Mouse (Mus musculus) layer of hippocampus, postnatal 10 days (tissue): ENCODE results near the gene Btbd10. TPM values are rescaled to one million over a fixed set of nuclear protein-coding genes. Genes with fewer than 3 reads are reported as not detected.

Experiments
- DNase-seq, 2 experiments: peaks; one replicate each; pipeline ENCODE4 v3.0.0; 2021; ENCODE audit warnings: low spot score in 2 of 2
- long read RNA-seq: library from polyadenylated mRNA; stranded (forward); transcript quantifications from one replicate; pipeline ENCODE4 v2.0.0, GENCODE M21; 2023
- total RNA-seq, 2 experiments: library from RNA; stranded (reverse); gene quantifications; 2 replicates each; pipeline ENCODE4 v1.2.3; 2021

The Btbd10 gene
- total RNA-seq, result 10 to 100 TPM; 62.6 to 69.4 TPM
- long read RNA-seq, transcript Btbd10-202 (8 exons, 2,384 nt), result minor isoform, 12 of 82 reads
- long read RNA-seq, transcript Btbd10-203 (9 exons, 2,394 nt), result minor isoform, 13 of 82 reads
- long read RNA-seq, transcript Btbd10-201 (11 exons, 2,581 nt), result major isoform, 34 of 82 reads
- long read RNA-seq, partial matches to known transcripts, result 6 of 82 reads
- long read RNA-seq, other reads (novel, unspliced or antisense), result 17 of 82 reads

DNA sequence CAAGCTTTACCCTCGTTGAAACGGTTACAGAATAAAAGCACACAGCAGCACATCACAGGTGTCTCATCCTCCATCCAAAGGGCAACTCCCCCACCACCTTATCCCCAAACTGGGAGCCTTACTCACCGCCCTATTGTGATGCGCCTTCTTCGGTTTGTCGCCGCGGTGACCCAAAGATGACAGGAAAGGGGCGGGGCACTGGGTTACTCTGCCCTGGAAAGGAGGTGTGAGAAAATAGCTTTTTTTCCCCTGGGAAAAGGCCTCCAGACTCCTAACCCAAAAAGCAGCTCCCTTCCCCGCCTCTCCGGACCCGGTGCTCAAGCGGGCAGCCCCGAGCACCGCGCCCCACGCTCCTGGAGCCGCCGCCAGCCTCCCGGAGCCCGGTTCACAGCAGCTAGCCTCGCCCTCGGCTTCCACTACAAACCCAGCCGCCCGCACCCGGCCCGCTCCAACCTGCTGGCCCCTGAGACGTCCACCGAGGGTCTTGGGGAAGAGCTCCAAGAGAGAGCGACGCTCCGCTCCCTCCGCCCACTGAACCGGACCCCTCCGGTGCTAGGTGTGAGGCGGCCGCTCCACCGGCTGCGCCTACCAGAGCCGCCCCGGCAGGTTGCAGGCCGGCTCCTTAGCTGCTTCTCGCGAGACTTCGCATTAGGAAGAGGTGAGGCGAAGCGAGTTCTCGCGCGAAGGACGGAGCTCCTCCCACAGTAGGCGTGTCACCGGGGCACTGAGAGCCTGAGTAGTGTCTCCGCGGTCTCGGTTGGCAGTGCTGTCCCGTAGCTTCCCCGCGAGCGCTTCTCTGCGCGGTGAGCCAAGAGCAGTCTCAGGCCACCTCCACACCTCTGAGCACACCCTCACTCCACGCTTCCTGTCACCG lies at the start of gene Btbd10:
Gene Btbd10, minus strand, starts transcription at position 647 of the 874 bp plus-strand sequence.
- peak; percentile 96 to 98 for DNase-seq

DNA sequence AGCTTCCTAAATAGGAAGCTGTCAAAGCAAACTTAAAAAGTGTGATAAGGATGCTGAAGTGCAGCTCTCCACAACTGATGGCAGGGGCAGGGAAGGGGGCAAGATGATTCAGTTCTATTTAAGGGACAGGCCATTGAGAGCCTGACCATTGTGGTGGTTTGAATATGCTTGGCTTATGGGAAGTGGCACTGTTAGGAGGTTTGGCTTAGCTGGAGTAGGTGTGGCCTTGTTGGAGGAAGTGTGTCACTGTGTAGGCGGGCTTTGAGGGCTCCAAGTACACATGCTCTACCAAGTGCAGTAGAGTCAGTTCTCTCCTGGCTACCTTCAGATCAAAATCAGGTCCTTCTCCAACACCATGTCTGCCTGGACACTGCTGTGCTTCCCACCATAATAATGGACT lies 47.3 kb upstream of the Btbd10 start:
- no peak for DNase-seq

DNA sequence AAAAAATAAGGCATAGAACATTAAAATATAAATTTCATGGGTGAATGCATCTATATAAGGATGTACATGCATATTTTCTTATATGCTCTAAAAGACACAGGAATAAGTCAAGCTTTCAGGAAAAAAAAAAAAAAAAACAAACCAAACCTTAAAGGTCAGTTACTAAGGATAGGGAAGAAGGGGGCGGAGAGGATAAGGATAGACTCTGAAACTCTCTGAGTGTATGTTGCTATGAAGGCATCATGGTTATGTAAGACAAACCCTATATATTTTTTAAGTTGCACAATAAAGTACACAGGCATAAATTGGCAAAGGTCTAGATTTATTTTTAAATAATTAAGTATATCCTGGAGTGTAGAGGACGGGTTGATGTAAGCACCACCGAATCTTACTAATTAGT lies 46.1 kb upstream of the Btbd10 start:
- DNase-seq, result no peak

DNA sequence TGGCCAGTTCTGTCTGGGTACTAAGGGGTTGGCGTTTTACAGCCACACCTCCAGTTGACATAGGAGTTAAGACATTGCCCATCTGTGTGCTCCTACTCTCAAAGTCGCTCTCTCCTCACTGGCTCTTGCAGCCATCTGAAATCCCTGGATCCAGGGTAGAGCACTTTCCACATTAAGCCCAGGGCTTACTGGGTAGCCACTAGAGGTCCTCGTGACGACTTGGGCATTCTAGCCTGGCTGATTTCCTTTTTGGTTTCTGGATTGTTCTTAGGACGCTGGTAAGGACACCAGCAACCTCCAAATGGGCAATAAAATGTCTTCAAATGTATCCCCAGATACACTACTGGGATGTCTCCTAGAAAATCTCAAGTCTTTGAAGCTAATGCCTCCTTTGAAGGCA lies 39.5 kb upstream of the Btbd10 start:
- no peak for DNase-seq

DNA sequence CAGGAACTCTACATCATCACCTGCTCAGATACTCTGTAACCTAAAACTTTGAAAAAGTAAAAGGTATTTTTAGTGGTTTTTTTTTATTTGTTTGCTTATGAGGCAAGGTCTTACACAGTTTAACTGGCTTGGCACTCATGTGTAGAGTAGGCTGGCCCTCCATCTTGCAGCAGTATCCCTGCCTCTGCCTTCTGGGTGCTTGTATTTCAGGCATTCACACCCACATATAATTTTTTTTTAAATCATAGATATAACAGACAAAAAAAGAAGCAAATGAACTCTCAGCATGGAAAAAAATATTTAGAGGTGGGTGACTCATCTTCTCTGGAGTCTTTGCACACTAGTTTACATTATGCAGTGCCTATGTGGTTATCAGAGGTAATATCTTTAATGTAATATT lies 28.9 kb upstream of the Btbd10 start:
- no peak for DNase-seq

DNA sequence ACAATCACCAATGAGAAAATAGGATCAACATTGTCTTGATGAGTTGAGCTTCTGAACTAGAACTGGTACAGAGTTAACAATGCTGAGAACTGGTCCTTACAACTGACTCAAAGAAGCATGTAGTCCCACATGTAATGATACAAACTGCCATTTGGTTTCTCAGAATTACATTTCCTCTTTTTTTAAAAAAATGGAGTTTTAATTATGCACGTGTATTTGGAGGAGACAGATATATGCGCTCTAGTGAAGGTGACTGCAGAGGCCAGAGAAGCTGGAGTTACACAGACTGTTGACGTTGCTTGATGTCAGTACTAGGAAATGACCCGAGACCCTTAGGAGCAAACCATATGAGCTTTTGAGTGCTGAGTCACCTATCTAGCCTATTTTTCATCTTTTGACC lies 27.5 kb upstream of the Btbd10 start:
- no peak for DNase-seq

DNA sequence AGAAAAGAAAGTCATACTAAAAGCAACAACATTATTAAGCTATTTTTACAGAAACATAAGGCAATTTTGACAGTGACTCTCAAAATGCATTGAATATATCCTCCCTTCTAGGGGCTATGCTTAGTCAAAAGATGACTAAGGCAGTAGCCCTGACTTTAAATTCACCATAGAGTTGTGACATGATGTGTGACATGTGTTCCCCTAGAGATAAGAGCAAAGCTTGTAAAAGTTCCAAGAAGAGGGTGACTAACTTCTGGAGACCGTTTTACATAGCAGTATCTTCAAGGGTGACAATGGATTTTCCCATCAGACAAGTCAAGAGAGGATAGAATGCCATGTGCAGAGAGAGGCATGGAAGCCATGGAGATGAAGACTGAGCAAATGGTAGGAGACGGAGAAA lies 22.4 kb upstream of the Btbd10 start:
- DNase-seq, result no peak

DNA sequence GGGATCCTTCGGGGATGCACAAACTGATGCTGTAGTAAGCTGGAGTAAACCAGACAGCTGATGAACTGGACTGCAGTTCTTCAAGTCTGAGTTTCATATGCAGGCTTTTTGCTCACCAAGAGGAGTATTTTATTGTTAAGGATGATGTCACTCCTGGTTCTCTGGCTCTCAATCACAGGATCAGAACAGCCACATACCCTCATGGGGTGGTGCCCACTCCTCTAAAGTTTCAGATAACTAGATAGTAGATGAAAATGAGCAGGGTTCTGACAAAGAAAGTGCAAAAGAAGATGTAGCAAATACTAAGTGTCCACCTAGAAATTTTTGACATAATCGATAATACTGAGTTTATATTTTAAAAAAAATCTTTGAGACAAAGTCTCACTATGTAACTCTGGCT lies 19.3 kb upstream of the Btbd10 start, which contains the start of gene Pth:
Gene Pth, minus strand, starts transcription at position 101 of the 400 bp plus-strand sequence.
- DNase-seq, result no peak

DNA sequence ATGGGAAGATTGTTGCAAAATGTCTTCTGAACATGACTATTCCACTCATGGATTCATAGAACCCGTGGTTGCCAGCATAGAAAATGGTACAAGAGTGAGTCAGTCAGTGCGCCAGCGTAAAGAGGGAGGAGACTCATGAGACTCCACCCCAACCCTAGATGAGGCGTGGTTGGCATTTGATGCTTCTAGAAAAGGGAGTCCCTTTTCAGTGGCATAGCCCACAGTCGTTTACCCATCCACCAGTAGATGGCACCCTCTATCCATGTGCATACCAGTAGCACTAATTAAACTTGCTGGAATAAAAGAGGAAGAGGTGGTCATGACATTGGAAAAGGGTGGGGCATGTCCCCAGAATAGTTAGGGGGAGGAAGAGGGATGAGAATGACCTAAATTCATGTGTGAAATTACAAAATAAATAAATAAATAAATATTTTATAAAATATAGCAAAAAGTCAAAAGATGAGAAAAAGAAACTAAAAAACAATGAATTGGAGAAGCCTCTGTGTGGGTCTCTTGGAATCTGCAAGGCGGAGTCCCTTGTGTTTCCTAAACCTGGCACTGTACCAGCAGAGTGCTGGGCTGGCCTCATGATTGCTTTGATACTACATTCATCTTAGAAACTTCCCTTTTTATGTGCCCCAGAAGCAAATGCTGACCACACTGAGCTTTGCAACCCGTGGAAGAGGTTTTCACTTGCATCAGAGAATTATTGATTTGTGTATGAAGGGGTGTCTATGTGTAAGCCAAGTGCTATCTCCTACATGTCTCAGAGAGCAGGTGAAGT lies 8.9 kb upstream of the Btbd10 start:
- DNase-seq, result peak; percentile 58 to 62

DNA sequence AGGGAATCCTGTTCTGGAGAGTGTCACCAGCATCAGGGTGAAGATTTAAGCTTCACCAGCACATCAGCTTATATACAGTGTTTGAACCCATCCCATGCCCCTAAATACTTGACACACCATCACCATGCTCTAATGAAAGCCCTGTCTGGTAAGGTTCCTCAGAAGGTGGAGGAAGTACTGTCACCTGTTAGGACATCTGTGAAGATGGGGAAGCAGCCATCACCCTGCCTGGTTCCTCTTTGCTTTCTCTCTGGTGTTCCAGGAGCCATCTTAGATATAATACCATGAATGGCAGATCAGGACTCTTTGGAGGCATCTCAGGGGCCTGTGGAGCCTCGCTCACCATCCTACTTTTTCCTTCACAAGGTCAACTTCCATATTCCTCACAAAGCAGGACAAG lies 3.5 kb upstream of the Btbd10 start:
- no peak for DNase-seq

DNA sequence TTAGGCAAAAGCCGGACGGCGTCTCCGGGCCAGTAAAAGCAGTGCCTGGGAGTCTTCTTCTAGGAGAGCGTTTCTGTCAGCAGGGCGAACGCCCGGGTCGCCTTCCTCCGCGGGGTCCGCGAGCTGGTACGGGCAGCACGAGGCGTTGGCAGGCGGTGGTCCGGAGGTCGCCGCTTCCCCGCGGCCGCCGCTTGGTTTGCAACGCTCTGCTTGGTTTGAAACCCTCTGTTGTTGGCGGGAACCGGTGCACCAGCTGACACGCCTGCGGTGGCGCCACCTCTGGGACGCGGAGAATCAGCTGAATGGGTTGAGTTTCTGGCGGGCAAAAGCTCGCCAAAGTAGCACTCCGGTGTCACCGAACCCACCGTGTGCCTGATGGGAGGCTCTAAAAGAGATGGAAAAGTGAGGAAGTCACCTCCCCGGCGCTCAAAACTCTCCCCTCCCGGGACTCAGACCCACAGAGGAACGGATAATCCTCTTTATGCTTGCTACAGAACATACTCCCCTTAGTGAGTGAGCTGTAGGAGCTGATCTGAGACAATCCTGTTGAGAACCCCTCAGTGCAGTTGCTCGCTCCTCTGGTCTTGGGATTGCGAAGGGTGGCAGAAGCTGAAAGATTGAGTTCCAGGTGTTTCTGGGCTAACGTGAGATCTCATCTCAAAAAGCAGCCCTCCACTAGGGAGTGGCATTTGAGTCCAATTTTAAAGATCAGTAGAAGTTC lies 588 bp upstream of the Btbd10 start:
- DNase-seq, result peak; percentile 73 to 83

DNA sequence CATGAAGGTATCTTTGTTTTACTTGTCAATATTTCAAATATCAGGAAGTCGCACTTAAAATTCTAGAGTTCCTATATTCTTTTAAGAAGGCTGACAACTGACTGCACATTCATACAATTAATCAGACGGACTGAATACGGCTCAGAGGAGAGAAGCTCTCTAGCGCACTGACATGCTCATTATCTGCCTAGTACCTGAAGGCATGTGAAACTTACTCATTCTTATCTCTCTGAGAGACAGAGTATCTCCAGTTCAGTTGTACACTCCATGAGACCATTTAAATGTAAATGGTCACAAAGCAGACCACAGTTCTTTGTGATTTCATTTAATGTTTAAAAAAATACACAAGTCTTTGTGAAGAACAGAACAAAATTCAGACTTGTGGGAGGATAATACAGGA lies 1.8 kb downstream of the Btbd10 start:
- no peak for DNase-seq

DNA sequence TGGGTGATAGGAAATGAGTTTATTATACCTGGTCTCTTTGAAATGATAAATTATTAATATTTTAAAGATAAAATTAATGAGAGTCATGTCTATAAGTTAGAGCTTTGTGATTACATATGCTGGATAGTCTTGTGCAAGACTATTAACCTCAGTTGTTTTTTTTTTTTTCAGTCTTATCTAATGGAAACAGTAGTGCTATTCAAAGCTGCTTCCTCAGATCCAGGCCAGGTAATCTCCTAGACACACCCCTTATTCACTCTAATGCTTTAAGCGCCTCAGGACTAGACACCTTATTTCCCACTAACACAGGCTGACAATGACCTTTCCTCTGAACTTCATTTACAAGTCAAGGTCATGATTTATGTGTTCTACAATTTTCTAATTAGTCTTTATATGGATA lies 20.1 kb downstream of the Btbd10 start:
- no peak for DNase-seq

DNA sequence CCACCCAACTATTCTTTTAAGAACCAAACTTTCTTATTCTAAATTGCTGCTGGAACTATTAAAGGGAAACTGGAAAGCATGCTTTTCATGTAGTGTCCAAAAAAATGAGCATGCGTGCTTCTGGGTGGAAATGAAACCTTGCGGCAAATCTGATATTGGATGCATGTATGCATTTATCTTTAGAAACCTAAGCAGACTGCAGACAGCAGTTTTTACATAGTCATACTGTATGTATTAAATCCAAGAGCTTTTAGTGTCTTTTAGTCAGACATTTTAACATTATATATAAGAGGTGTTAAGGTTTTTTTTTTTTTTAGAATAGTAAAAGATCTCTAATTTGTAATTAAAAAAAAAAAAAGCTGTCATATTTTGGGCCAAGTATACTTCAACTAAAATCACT lies 21.5 kb downstream of the Btbd10 start:
- DNase-seq, result no peak

DNA sequence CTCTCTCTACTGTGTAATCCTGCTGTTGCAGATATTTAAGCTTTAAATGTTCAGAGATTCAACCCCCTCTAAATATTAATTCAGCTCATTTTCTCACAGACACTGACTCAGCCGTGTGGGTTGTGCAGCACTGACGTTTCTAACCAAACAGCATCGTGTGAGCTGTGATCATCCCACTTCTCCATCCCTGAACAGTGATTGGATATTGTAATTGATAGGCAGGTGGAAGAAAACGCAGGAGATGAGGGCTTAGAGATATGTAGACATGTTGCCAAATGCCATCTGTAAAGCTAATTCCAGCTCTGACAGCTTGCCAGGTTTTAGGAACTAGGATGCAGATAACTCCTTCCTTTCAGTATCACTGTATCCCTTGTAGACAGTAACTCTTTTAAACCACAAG lies 21.9 kb downstream of the Btbd10 start:
- peak; percentile 38 to 45 for DNase-seq

DNA sequence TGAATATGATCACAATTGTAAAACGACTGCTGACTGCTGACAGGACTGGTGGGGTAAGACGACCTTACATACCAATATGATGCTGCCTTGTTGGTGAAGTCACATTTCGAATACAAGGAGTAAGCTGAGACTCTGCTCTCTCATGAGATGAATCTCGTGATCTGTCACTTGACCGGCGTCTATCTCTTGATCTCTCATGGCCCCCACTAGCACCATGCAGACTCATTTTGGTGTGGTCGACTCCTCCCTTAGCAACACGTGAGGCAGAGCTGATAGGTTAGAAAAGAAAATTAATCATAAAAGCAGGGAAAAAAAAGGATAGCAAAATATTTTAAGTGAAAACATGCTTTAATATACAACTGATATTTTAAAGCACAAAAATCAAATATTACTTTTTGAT lies 33.9 kb downstream of the Btbd10 start:
- no peak for DNase-seq

DNA sequence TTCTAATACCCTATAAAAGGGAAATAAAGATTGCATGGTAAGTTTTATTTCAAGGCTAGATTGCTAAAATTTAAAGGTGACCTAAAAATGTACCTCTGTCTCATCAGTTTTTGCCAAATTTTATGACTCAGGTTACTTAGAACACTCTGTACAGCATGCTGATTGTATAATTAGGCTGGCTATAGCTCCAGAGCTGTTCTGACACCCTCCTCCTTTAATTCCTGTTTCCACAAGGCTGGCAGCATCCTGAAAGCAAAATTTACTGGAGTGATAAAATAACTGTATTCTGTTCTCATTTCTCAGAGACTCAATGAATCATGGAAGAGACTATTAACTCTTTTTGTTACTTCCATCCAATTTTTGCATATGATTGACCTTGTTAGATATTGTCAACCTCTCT lies 35.2 kb downstream of the Btbd10 start:
- no peak for DNase-seq

DNA sequence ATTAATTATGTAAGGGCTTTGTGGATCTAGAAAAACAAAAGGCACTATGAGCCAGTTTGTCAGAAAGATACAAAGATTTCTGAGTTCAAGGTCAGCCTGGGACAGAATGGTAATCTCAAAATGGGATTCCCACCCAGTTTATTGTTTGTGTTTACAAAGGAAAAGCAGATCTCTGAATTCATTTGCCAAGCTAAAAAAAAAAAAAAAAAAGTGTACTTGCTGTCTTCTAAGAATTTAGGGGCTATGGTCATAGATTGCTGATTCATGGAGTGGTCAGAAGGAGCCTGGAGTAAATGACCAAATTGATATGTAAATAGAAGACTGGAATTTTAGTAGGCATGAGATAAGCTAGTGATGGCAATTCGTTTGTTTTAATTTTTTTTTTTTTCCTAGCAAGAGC lies 49.1 kb downstream of the Btbd10 start:
- no peak for DNase-seq

DNA sequence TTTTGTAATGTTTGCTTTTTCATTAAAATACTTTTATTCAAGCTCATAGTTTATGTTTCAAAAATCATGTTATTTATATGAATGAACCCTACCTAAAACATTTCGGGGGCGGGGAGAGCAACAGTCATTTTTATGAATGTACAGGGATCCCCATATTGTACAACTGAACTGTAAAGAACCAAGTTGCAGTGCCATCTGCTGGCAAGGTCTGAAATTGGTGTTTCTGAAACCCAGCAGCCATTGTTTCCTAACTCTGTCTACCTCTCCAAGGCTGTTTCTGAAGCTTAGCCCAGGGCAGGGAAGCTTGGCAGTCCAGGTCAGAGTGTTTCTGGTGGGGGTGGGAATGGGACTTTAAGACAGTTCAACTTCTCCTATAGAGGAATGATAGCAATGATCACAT lies 57.4 kb downstream of the Btbd10 start:
- DNase-seq, result peak; percentile 76 to 81

DNA sequence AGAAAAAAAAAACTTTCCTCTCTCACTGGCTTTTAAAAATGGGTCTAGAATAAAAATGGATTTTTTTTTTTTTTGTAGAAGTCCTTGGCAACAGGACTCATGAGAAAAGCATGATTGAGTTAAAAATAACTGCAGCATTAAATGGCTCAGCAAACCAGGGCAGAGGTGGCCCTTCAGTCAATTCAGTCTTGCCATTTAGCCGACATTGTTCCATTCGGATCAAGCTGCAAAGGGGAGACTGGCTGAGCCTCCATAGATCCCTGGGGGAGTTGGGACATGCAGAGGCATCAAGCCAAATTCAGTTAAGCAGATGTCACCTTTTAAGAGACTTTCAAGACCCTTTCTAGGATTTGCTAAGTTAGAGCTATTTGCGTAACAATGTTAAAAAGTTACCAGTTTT lies 59.1 kb downstream of the Btbd10 start:
- no peak for DNase-seq

DNA sequence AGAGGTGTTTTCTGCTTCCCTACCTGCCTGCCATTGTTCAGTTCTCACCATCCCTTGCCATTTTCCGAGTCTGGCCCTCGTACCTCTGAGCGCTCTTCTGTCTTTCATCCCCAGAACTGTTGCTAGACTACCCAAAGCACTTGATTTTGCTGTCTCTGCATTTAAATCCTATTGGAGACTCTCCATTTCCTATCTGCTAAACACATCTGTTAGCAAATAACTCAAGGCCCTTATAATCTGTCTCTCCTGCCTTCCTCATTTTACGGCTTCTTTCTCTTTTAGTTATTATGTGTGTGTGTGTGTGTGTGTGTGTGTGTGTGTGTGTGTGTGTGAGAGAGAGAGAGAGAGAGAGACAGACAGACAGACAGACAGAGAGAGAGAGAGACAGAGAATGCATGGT lies 71.4 kb downstream of the Btbd10 start:
- no peak for DNase-seq
